Mouse (Mus musculus) small intestine, adult 2 months (tissue): ENCODE results near the gene Sdhaf4.

Experiments used
- CTCF ChIP-seq: fragments of 200-500 bp; IDR thresholded peaks from 2 replicates; pipeline ENCODE4 v1.5.1; 2012; ENCODE audit warnings: low read depth, mild to moderate bottlenecking, control low read depth, inconsistent platforms, low read length, moderate library complexity, mixed read lengths; ENCODE audit not compliant: insufficient replicate concordance, insufficient read length; ENCODE audit errors: extremely low read depth
- POLR2A ChIP-seq: fragments of 200-500 bp; IDR thresholded peaks from 2 replicates; pipeline ENCODE4 v1.6.1; 2012; ENCODE audit warnings: low read depth, mild to moderate bottlenecking, control low read depth, inconsistent platforms, low read length, moderate library complexity

GRCm38 (mm10) chr1:24045627-24046026 is 40.2 kb upstream of the Sdhaf4 start:
- no peak for TF ChIP-seq POLR2A
- TF ChIP-seq CTCF: no peak
